16 mouse cellular contexts compared by ENCODE assay signal in the genomic region with DNA sequence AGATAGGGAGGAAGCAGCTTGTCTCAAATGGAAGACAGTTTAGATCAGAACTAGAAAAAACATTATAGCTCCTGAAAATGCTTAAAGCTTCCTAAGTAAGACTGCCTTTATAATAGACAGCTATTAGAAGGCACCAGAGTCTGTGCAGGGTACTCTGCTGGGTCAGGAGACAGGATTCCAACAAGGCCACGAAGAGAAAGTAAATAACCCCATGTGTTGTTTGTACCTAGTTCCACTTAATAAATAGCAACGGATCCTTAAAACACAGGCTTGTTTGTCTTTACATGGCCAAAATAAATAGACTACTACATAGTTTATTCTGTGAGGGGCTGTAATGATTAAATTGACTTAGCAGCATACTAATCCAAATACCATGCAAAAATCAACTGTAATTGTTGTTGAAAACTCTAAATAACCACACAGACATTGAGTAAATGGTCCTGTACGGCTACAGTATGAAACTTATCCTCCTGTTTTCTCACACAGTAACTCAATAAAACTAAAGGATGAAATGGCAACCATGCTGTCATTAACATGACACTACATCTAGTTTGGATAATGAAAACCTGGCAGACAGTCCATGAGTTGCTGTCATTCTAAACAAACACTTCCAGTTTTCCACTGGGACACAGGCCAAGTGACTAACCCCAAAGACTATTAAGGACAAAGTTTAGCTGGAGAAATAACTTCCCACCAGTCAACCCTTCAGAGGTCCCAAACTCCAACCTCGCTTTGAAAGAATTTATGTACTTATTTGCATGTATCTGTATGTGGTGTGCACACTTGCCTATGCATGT. TPM values are rescaled to one million over a fixed set of nuclear protein-coding genes. Genes with fewer than 3 reads are reported as not detected.
A peak's percentile ranks its signal among the peaks of the same experiment; 100 is the strongest.
DNase-seq lines count a peak whose midpoint lies in the region; ATAC-seq and TF ChIP-seq lines count a peak whose summit lies in the region.
"Had no signal": no experiment of that assay in that cellular context is flagged by ENCODE, and none has a peak within 500 bp of the region (broad histone marks: within the 10 kb centered on the region; RNA-seq: fewer than 3 reads in every experiment).

No protein-coding gene starts in this region.

- H3K27me3 ChIP-seq in kidney, adult 2 months (replicated peaks; ENCODE audit: control insufficient read depth, insufficient read depth, low read length), result no peaks in the 10 kb centered on the region
- no peaks in the 10 kb centered on the region for H3K27me3 ChIP-seq in kidney, embryonic 15.5 days
- no peaks in the 10 kb centered on the region for H3K27me3 ChIP-seq in forebrain, embryonic 13.5 days
- H3K27me3 ChIP-seq: hindbrain, embryonic 13.5 days; limb, embryonic 13.5 days had no signal

- no peaks in the 10 kb centered on the region for H3K36me3 ChIP-seq in kidney, adult 2 months (ENCODE audit: control insufficient read depth, insufficient read depth, low read length)
- H3K36me3 ChIP-seq in kidney, embryonic 15.5 days, result no peaks in the 10 kb centered on the region
- H3K36me3 ChIP-seq in forebrain, embryonic 13.5 days (ENCODE audit: poor library complexity, severe bottlenecking), result no peaks in the 10 kb centered on the region
- H3K36me3 ChIP-seq: hindbrain, embryonic 13.5 days; limb, embryonic 13.5 days had no signal

- H3K27ac ChIP-seq in kidney, adult 2 months (ENCODE audit: insufficient read depth, low read depth, low read length), result no peak overlapping the region
- H3K27ac ChIP-seq in kidney, embryonic 15.5 days, result no peak overlapping the region
- no peak overlapping the region for H3K27ac ChIP-seq in forebrain, embryonic 13.5 days
- H3K27ac ChIP-seq: hindbrain, embryonic 13.5 days; limb, embryonic 13.5 days had no signal

- no peak for ATAC-seq in kidney, embryonic 15.5 days (replicated peaks; ENCODE audit: low FRiP score)
- ATAC-seq in forebrain, embryonic 13.5 days, result no peak

- TF ChIP-seq CTCF in kidney, adult 2 months (conservative IDR thresholded peaks at IDR 0.05; ENCODE audit: insufficient read depth, insufficient read length, low read depth, low read length), result no peak

- H3K4me3 ChIP-seq in kidney, adult 2 months (ENCODE audit: insufficient read depth, low read depth, low read length), result no peak overlapping the region
- no peak overlapping the region for H3K4me3 ChIP-seq in kidney, embryonic 15.5 days (replicated peaks)
- no peak overlapping the region for H3K4me3 ChIP-seq in forebrain, embryonic 13.5 days
- H3K4me3 ChIP-seq: erythroblast, embryonic 14.5 days; hindbrain, embryonic 13.5 days; limb, embryonic 13.5 days had no signal

- peak; percentile 18 for DNase-seq in adrenal gland, adult 2 months
- DNase-seq in adrenal gland, adult 18-20 months (ENCODE audit: low spot score in 2 of 2), result no peak
- peak; percentile 71 for DNase-seq in kidney, adult 2 months
- peak; percentile 54 for DNase-seq in kidney, adult 9 months
- DNase-seq in lung, postnatal 36 days, result peak; percentile 67
- no peak for DNase-seq in frontal cortex, postnatal 36 days (ENCODE audit: low spot score in 2 of 2)
- DNase-seq: cerebellum, postnatal 36 days; gastrocnemius, postnatal 10 days; thymus, postnatal 14 days had no signal

- no peaks in the 10 kb centered on the region for H3K9me3 ChIP-seq in kidney, embryonic 15.5 days (replicated peaks)
- no peaks in the 10 kb centered on the region for H3K9me3 ChIP-seq in forebrain, embryonic 13.5 days (replicated peaks)
- H3K9me3 ChIP-seq: hindbrain, embryonic 13.5 days; limb, embryonic 13.5 days had no signal

- peaks cover 4% of the 10 kb centered on the region; the same call in 1 of the 2 replicates for H3K4me1 ChIP-seq in kidney, adult 2 months (ENCODE audit: control insufficient read depth, insufficient read depth, low read length)
- no peaks in the 10 kb centered on the region for H3K4me1 ChIP-seq in kidney, embryonic 15.5 days
- no peaks in the 10 kb centered on the region for H3K4me1 ChIP-seq in forebrain, embryonic 13.5 days
- H3K4me1 ChIP-seq: hindbrain, embryonic 13.5 days had no signal

- WGBS in kidney, adult 2 months, result 45% methylated on average over 4 of the region's 4 CpGs
- 57% methylated on average over 4 of the region's 4 CpGs for WGBS in kidney, embryonic 15.5 days
- WGBS in forebrain, embryonic 13.5 days, result 75% methylated on average over 4 of the region's 4 CpGs

- TF ChIP-seq POLR2A in kidney, adult 2 months (IDR thresholded peaks at IDR 0.05; ENCODE audit: low read depth, low read length), result no peak

- H3K4me2 ChIP-seq in kidney, embryonic 15.5 days, result no peak overlapping the region
- H3K4me2 ChIP-seq in forebrain, embryonic 13.5 days, result no peak overlapping the region
- H3K4me2 ChIP-seq: hindbrain, embryonic 13.5 days; limb, embryonic 13.5 days; midbrain, embryonic 11.5 days had no signal

- no peak overlapping the region for H3K9ac ChIP-seq in kidney, embryonic 15.5 days
- H3K9ac ChIP-seq in forebrain, embryonic 13.5 days, result no peak overlapping the region
- H3K9ac ChIP-seq: hindbrain, embryonic 13.5 days; limb, embryonic 13.5 days had no signal

RNA-seq across cellular contexts. Expression of gene Rnf152, which starts 27.8 kb away (rescaled TPM):
- total RNA-seq in adrenal gland, adult 2 months (2021), result 1 to 10 TPM; 2.0 to 4.3 TPM
- polyA plus RNA-seq in adrenal gland, adult 2 months (2012; rRNA removed), result 0.44 and 0.59 TPM in 2 replicates
- total RNA-seq in adrenal gland, adult 18-20 months (2021), result 1 to 10 TPM; 2.0 to 2.5 TPM
- polyA plus RNA-seq in kidney, adult 2 months (2012; rRNA removed), result 5.2 and 6.2 TPM in 2 replicates
- 0.80 and 0.83 TPM in 2 replicates for polyA plus RNA-seq in kidney, embryonic 15.5 days (2015; fragmentation: Nextera tagmentation; extraction: Ambion mirVana)
- polyA plus RNA-seq in forebrain, embryonic 13.5 days (2015; fragmentation: Nextera tagmentation; extraction: Ambion mirVana), result 3.8 and 4.8 TPM in 2 replicates
- total RNA-seq: MEL had no signal
- polyA plus RNA-seq: erythroblast, embryonic 14.5 days had no signal

Comparison
In these comparisons a context has a peak if more than half of its experiments do, and no peak if none do; other contexts are left out.
1. DNase-seq: peak in adrenal gland, adult 2 months (single experiment), kidney, adult 2 months (single experiment), kidney, adult 9 months (single experiment) and lung, postnatal 36 days (single experiment); none in adrenal gland, adult 18-20 months (0 of 2) and frontal cortex, postnatal 36 days (0 of 2).